ENCODE assay signal across 12 mouse cellular contexts in the genomic region with DNA sequence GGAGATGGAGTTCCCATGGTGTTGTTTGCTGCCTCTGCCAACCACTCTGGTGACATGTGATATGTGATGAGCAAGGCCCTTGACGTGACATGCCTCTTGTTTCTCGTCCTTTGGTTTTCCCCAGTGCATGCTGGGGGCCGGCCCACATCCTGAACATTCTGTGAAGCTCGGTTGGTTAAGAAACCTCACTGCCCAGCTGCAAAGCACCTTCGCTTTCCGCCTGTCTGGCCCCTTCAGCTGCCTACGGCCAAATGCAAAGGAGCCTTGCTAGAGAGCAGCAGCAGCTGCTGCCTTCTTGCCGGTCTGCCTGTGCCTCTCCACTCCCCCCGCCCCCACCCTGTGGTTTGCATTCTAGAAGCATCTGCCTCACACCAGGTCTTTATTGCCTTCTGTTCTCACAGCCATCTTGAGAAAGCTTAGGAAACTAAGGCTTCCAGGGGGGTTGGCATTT.
DNase-seq lines count a peak whose midpoint lies in the region; ATAC-seq lines count a peak whose summit lies in the region.
"Had no signal": no experiment of that assay in that cellular context is flagged by ENCODE, and none has a peak within 500 bp of the region (broad histone marks: within the 10 kb centered on the region; RNA-seq: fewer than 3 reads in every experiment).

No protein-coding gene starts in this region.

- no peaks in the 10 kb centered on the region for H3K9me3 ChIP-seq in neural tube, embryonic 13.5 days
- H3K9me3 ChIP-seq in neural tube, embryonic 15.5 days (replicated peaks): no peaks in the 10 kb centered on the region
- H3K9me3 ChIP-seq in embryonic facial prominence, embryonic 14.5 days (ENCODE audit: control insufficient read depth, low read length): no peaks in the 10 kb centered on the region
- H3K9me3 ChIP-seq: heart, embryonic 13.5 days; limb, embryonic 12.5 days had no signal

- no peak for ATAC-seq in neural tube, embryonic 13.5 days (ENCODE audit: low read depth)
- no peak for ATAC-seq in neural tube, embryonic 15.5 days (ENCODE audit: low FRiP score)
- no peak for ATAC-seq in embryonic facial prominence, embryonic 14.5 days (ENCODE audit: low read depth)
- ATAC-seq in neutrophil, adult 5-6 weeks (ENCODE audit: extremely low read depth, insufficient number of reproducible peaks, low FRiP score, poor library complexity, severe bottlenecking): peak; percentile 65
- ATAC-seq in erythroid progenitor cell, adult 5-6 weeks (replicated peaks; ENCODE audit: low FRiP score, poor library complexity, severe bottlenecking): no peak
- ATAC-seq: forebrain, postnatal 0 days had no signal

- H3K4me3 ChIP-seq in neural tube, embryonic 13.5 days: no peak overlapping the region
- no peak overlapping the region for H3K4me3 ChIP-seq in neural tube, embryonic 15.5 days (replicated peaks)
- H3K4me3 ChIP-seq in embryonic facial prominence, embryonic 14.5 days (ENCODE audit: low read depth, low read length): no peak overlapping the region
- H3K4me3 ChIP-seq: heart, embryonic 13.5 days; limb, embryonic 12.5 days had no signal

- no peaks in the 10 kb centered on the region for H3K27me3 ChIP-seq in neural tube, embryonic 13.5 days
- no peaks in the 10 kb centered on the region for H3K27me3 ChIP-seq in neural tube, embryonic 15.5 days (replicated peaks)
- H3K27me3 ChIP-seq in embryonic facial prominence, embryonic 14.5 days (replicated peaks; ENCODE audit: control insufficient read depth, insufficient read depth, low read length): no peaks in the 10 kb centered on the region
- H3K27me3 ChIP-seq: heart, embryonic 13.5 days; limb, embryonic 12.5 days had no signal

- peaks cover 8% of the 10 kb centered on the region for H3K4me1 ChIP-seq in neural tube, embryonic 13.5 days (replicated peaks)
- peaks cover 8% of the 10 kb centered on the region; the same call in 1 of the 2 replicates for H3K4me1 ChIP-seq in neural tube, embryonic 15.5 days
- peaks cover 5% of the 10 kb centered on the region; the same call in 1 of the 2 replicates for H3K4me1 ChIP-seq in embryonic facial prominence, embryonic 14.5 days (ENCODE audit: control insufficient read depth, insufficient read depth, low read length)

- WGBS in neural tube, embryonic 13.5 days: 54% methylated on average over 9 of the region's 9 CpGs
- 51% methylated on average over 9 of the region's 9 CpGs for WGBS in neural tube, embryonic 15.5 days
- WGBS in embryonic facial prominence, embryonic 14.5 days: 54% methylated on average over 9 of the region's 9 CpGs

- 0 out of 2 replicates have a peak overlapping the region, but pooled peaks have one; percentile 18 for H3K27ac ChIP-seq in neural tube, embryonic 13.5 days (replicated peaks)
- H3K27ac ChIP-seq in neural tube, embryonic 15.5 days (replicated peaks): no peak overlapping the region
- H3K27ac ChIP-seq in embryonic facial prominence, embryonic 14.5 days (replicated peaks; ENCODE audit: low read depth, low read length): no peak overlapping the region
- H3K27ac ChIP-seq: heart, embryonic 13.5 days; kidney, postnatal 0 days; limb, embryonic 12.5 days had no signal

- H3K9ac ChIP-seq in neural tube, embryonic 13.5 days: no peak overlapping the region
- no peak overlapping the region for H3K9ac ChIP-seq in neural tube, embryonic 15.5 days (replicated peaks)
- H3K9ac ChIP-seq in embryonic facial prominence, embryonic 14.5 days (ENCODE audit: low read depth, low read length): no peak overlapping the region
- H3K9ac ChIP-seq: forebrain, postnatal 0 days; heart, embryonic 13.5 days had no signal

- H3K36me3 ChIP-seq in neural tube, embryonic 13.5 days: no peaks in the 10 kb centered on the region
- no peaks in the 10 kb centered on the region for H3K36me3 ChIP-seq in neural tube, embryonic 15.5 days
- no peaks in the 10 kb centered on the region for H3K36me3 ChIP-seq in embryonic facial prominence, embryonic 14.5 days (ENCODE audit: control insufficient read depth, insufficient read depth, low read length)
- H3K36me3 ChIP-seq: heart, embryonic 13.5 days; limb, embryonic 12.5 days had no signal

- no peak overlapping the region for H3K4me2 ChIP-seq in neural tube, embryonic 13.5 days
- no peak overlapping the region for H3K4me2 ChIP-seq in neural tube, embryonic 15.5 days
- H3K4me2 ChIP-seq in embryonic facial prominence, embryonic 14.5 days (ENCODE audit: low read depth, low read length): no peak overlapping the region
- H3K4me2 ChIP-seq: heart, embryonic 13.5 days; limb, embryonic 12.5 days had no signal

- DNase-seq in embryonic facial prominence, embryonic 14.5 days (ENCODE audit: low spot score): peak; percentile 51
- no peak for DNase-seq in yolk sac, embryonic 10.5 days (ENCODE audit: low spot score)
- no peak for DNase-seq in ovary, postnatal 10 days (ENCODE audit: low spot score)
- DNase-seq: cerebellum, postnatal 25 days; forebrain, postnatal 0 days had no signal
